Mouse (Mus musculus) CH12.LX (cell line): ENCODE results near the gene Mturn. TPM values are rescaled to one million over a fixed set of nuclear protein-coding genes. Genes with fewer than 3 reads are reported as not detected.

ENCODE experiments used
- DNase-seq: peaks from one replicate; pipeline ENCODE4 v3.0.0-alpha.2; 2013; ENCODE audit errors: extremely low read depth
- H3K27ac ChIP-seq: 2 replicates; pipeline ENCODE4 v1.5.1; 2012; ENCODE audit warnings: low read depth, mild to moderate bottlenecking, control low read depth, moderate library complexity; ENCODE audit not compliant: insufficient read depth
- H3K27me3 ChIP-seq: replicated peaks from 2 replicates; pipeline ENCODE3; 2012; ENCODE audit warnings: inconsistent platforms
- H3K36me3 ChIP-seq, 2 experiments: replicated peaks in 1 of 2; 2 replicates each; pipeline versions ENCODE3 to v1.6.1; 2012; ENCODE audit warnings: inconsistent platforms in 1 of 2, low read length in 1 of 2, mild to moderate bottlenecking in 1 of 2, mixed read lengths in 1 of 2, moderate library complexity in 1 of 2; ENCODE audit not compliant: control insufficient read depth in 1 of 2, insufficient read depth in 1 of 2
- H3K4me1 ChIP-seq, 2 experiments: 2 replicates each; pipeline ENCODE4 v1.6.1; 2012; ENCODE audit warnings: inconsistent platforms in 1 of 2, moderate library complexity in 1 of 2; ENCODE audit not compliant: insufficient read depth in 2 of 2, control insufficient read depth in 1 of 2
- H3K4me2 ChIP-seq: 2 replicates; pipeline ENCODE4 v1.6.1; 2012; ENCODE audit warnings: low read depth, mild to moderate bottlenecking, control low read depth; ENCODE audit not compliant: poor library complexity, insufficient read depth, severe bottlenecking
- H3K4me3 ChIP-seq, 3 experiments: fragments of 150-350 bp in 1 of 3; sonication (generic) in 1 of 3; replicated peaks in 1 of 3; 2 replicates each; pipeline versions ENCODE3 to v1.5.1; 2011 to 2012; ENCODE audit warnings: low read depth in 2 of 3, low read length in 2 of 3, mild to moderate bottlenecking in 2 of 3, moderate library complexity in 2 of 3, control low read depth in 1 of 3, improper control_type of control experiment in 1 of 3, inconsistent platforms in 1 of 3, mixed read lengths in 1 of 3; ENCODE audit not compliant: poor library complexity in 1 of 3
- H3K79me2 ChIP-seq: replicated peaks from 2 replicates; pipeline ENCODE4 v1.6.1; 2012; ENCODE audit warnings: mild to moderate bottlenecking, moderate library complexity; ENCODE audit not compliant: control insufficient read depth, poor library complexity, insufficient read depth, severe bottlenecking; ENCODE audit errors: extremely low read depth
- H3K9ac ChIP-seq: 2 replicates; pipeline ENCODE4 v1.6.1; 2012; ENCODE audit warnings: low read depth, mild to moderate bottlenecking, control low read depth, moderate library complexity; ENCODE audit not compliant: insufficient read depth
- H3K9me3 ChIP-seq: replicated peaks from 2 replicates; pipeline ENCODE3; 2012; ENCODE audit warnings: low read length, inconsistent platforms, mixed read lengths
- BHLHE40 ChIP-seq: IDR thresholded peaks from 2 replicates; pipeline ENCODE4 v1.6.1; 2011; ENCODE audit warnings: mild to moderate bottlenecking, low read depth, low read length, improper control_type of control experiment
- CHD1 ChIP-seq: IDR thresholded peaks from 2 replicates; pipeline ENCODE4 v1.6.1; 2012; ENCODE audit warnings: low read depth, low read length, improper control_type of control experiment, inconsistent platforms
- E2F4 ChIP-seq: IDR thresholded peaks from 2 replicates; pipeline ENCODE4 v1.6.1; 2011; ENCODE audit warnings: low read depth, low read length, improper control_type of control experiment; ENCODE audit not compliant: insufficient replicate concordance
- ELF1 ChIP-seq: IDR thresholded peaks from 2 replicates; pipeline ENCODE4 v1.6.1; 2014; ENCODE audit warnings: low read depth, mild to moderate bottlenecking, inconsistent platforms, low read length, improper control_type of control experiment
- EP300 ChIP-seq: IDR thresholded peaks from 2 replicates; pipeline ENCODE4 v1.6.1; 2011; ENCODE audit warnings: low read length, improper control_type of control experiment
- ETS1 ChIP-seq: conservative IDR thresholded peaks from 2 replicates; pipeline ENCODE4 v1.6.1; 2012; ENCODE audit warnings: low read depth, mild to moderate bottlenecking, inconsistent platforms, low read length, improper control_type of control experiment, moderate library complexity
- GABPA ChIP-seq: IDR thresholded peaks from 2 replicates; pipeline ENCODE4 v1.6.1; 2012; ENCODE audit warnings: low read depth, low read length, improper control_type of control experiment, inconsistent platforms; ENCODE audit not compliant: insufficient replicate concordance
- HCFC1 ChIP-seq: IDR thresholded peaks from 2 replicates; pipeline ENCODE4 v1.6.1; 2012; ENCODE audit warnings: low read depth, mild to moderate bottlenecking, inconsistent platforms, low read length, improper control_type of control experiment
- IRF4 ChIP-seq: IDR thresholded peaks from 2 replicates; pipeline ENCODE4 v1.6.1; 2014; ENCODE audit warnings: low read depth, mild to moderate bottlenecking, inconsistent platforms, low read length, improper control_type of control experiment
- JUN ChIP-seq: IDR thresholded peaks from 2 replicates; pipeline ENCODE4 v1.6.1; 2011; ENCODE audit warnings: low read depth, mild to moderate bottlenecking, low read length, improper control_type of control experiment, moderate library complexity; ENCODE audit not compliant: insufficient read depth
- JUND ChIP-seq: conservative IDR thresholded peaks from 2 replicates; pipeline ENCODE4 v1.6.1; 2011; ENCODE audit warnings: low read depth, low read length, improper control_type of control experiment
- KAT2A ChIP-seq: IDR thresholded peaks from 2 replicates; pipeline ENCODE4 v1.6.1; 2012; ENCODE audit warnings: low read length, improper control_type of control experiment, inconsistent platforms; ENCODE audit not compliant: insufficient replicate concordance
- MAFK ChIP-seq: IDR thresholded peaks from 2 replicates; pipeline ENCODE4 v1.6.1; 2011; ENCODE audit warnings: low read length, improper control_type of control experiment; ENCODE audit not compliant: insufficient replicate concordance
- MAX ChIP-seq: IDR thresholded peaks from 2 replicates; pipeline ENCODE4 v1.6.1; 2011; ENCODE audit warnings: low read length, improper control_type of control experiment
- MAZ ChIP-seq: IDR thresholded peaks from 2 replicates; pipeline ENCODE4 v1.6.1; 2012; ENCODE audit warnings: low read depth, mild to moderate bottlenecking, inconsistent platforms, low read length, improper control_type of control experiment, moderate library complexity
- MEF2A ChIP-seq: IDR thresholded peaks from 2 replicates; pipeline ENCODE4 v1.6.1; 2014; ENCODE audit warnings: low read depth, mild to moderate bottlenecking, inconsistent platforms, low read length, improper control_type of control experiment, borderline replicate concordance
- MXI1 ChIP-seq: IDR thresholded peaks from 2 replicates; pipeline ENCODE4 v1.6.1; 2011; ENCODE audit warnings: mild to moderate bottlenecking, low read depth, low read length, improper control_type of control experiment
- MYC ChIP-seq: IDR thresholded peaks from 2 replicates; pipeline ENCODE4 v1.6.1; 2011; ENCODE audit warnings: low read depth, mild to moderate bottlenecking, improper control_type of control experiment, low read length
- NELFE ChIP-seq: IDR thresholded peaks from 2 replicates; pipeline ENCODE4 v1.6.1; 2011; ENCODE audit warnings: low read depth, low read length, improper control_type of control experiment
- POLR2A ChIP-seq: IDR thresholded peaks from 2 replicates; pipeline ENCODE4 v1.6.1; 2011; ENCODE audit warnings: low read depth, mild to moderate bottlenecking, improper control_type of control experiment, low read length
- POLR2AphosphoS2 ChIP-seq: IDR thresholded peaks from 2 replicates; pipeline ENCODE4 v1.6.1; 2011; ENCODE audit warnings: low read depth, low read length, improper control_type of control experiment
- RAD21 ChIP-seq: IDR thresholded peaks from 2 replicates; pipeline ENCODE4 v1.6.1; 2011; ENCODE audit warnings: low read depth, mild to moderate bottlenecking, low read length, improper control_type of control experiment, moderate library complexity
- RCOR1 ChIP-seq: conservative IDR thresholded peaks from 2 replicates; pipeline ENCODE4 v1.6.1; 2012; ENCODE audit warnings: low read depth, mild to moderate bottlenecking, inconsistent platforms, low read length, improper control_type of control experiment
- SIN3A ChIP-seq: IDR thresholded peaks from 2 replicates; pipeline ENCODE4 v1.6.1; 2012; ENCODE audit warnings: low read length, improper control_type of control experiment, inconsistent platforms
- SMC3 ChIP-seq: IDR thresholded peaks from 2 replicates; pipeline ENCODE4 v1.6.1; 2011; ENCODE audit warnings: low read depth, low read length, improper control_type of control experiment
- TBP ChIP-seq: conservative IDR thresholded peaks from 2 replicates; pipeline ENCODE4 v1.6.1; 2011; ENCODE audit warnings: low read depth, low read length, improper control_type of control experiment
- TCF12 ChIP-seq: IDR thresholded peaks from 2 replicates; pipeline ENCODE4 v1.6.1; 2014; ENCODE audit warnings: low read depth, mild to moderate bottlenecking, inconsistent platforms, low read length, improper control_type of control experiment
- UBTF ChIP-seq: IDR thresholded peaks from 2 replicates; pipeline ENCODE4 v1.6.1; 2012; ENCODE audit warnings: low read depth, mild to moderate bottlenecking, inconsistent platforms, low read length, improper control_type of control experiment, moderate library complexity
- ZNF384 ChIP-seq: IDR thresholded peaks from 2 replicates; pipeline ENCODE4 v1.6.1; 2012; ENCODE audit warnings: low read depth, low read length, improper control_type of control experiment, inconsistent platforms
- dilution Hi-C: fragments of 300-500 bp; cut with MboI; formaldehyde crosslinking; loops from 2 replicates; pipeline ENCODE4 v1.14.3; 2020; ENCODE audit warnings: low sequenced_read_pairs; ENCODE audit not compliant: extremely low pct_unique_long_range_greater_than_20kb, extremely low pct_ligation_motif_present
- in situ Hi-C: fragments of 300-500 bp; cut with MboI; formaldehyde crosslinking; loops from 3 replicates; pipeline ENCODE4 v1.14.3; 2019; ENCODE audit warnings: low sequenced_read_pairs, low pct_ligation_motif_present, low pct_unique_long_range_greater_than_20kb, mixed read lengths
- polyA plus RNA-seq: library from polyadenylated mRNA; unstranded; fragments of >175 nt; gene quantifications from 2 replicates; pipeline ENCODE4 v1.2.1, GENCODE M21; 2012; ENCODE audit warnings: low read depth; ENCODE audit not compliant: insufficient read length
- total RNA-seq, 2 experiments: library from RNA; depleted of rRNA; stranded (reverse); fragments of 300-350 nt in 1 of 2; fragments of >200 nt in 1 of 2; gene quantifications; 2 replicates each; pipeline ENCODE4 v1.2.3; 2012 to 2014

Mturn gene
- total and polyA plus RNA-seq, 3 experiments: 0.06 to 0.25 (median 0.20) TPM

DNA sequence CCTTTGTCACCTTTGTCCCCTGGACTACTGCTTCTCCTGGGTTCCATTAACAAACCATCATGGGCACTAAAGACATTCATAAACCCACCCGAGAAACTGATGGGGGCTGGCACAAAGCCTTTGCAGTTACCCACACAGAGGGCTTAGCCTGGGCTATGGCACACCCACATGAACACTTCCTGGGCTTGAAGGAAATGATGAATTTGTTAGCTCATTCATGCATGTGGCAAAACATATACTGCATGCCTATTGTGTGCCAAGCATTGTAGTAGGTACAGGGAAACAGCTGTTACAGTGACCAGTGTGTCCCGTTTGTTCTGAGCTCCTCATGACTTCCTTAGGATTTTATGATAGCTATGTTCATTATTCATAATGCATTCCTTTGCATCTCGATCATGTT, 55.8 kb downstream of the Mturn start:
- TF ChIP-seq KAT2A: no peak
- no peak for TF ChIP-seq MXI1
- no peak for TF ChIP-seq EP300
- TF ChIP-seq RAD21: no peak
- TF ChIP-seq MAZ: no peak
- TF ChIP-seq RCOR1: no peak
- no peak for TF ChIP-seq MAFK
- no peak for TF ChIP-seq MAX
- no peak for TF ChIP-seq CHD1
- TF ChIP-seq NELFE: no peak
- no peak for TF ChIP-seq SMC3
- no peak for TF ChIP-seq JUND
- TF ChIP-seq MYC: no peak
- TF ChIP-seq TBP: no peak
- TF ChIP-seq UBTF: no peak
- TF ChIP-seq ELF1: no peak
- no peak for TF ChIP-seq MEF2A
- no peak overlapping the region for H3K27ac ChIP-seq
- H3K9me3 ChIP-seq: no peaks in the 10 kb centered on the region
- dilution Hi-C loops (no loop called here), in situ Hi-C loops (no loop called here)
- peaks cover 18 to 37% of the 10 kb centered on the region in 2 experiments for H3K4me1 ChIP-seq
- no peaks in the 10 kb centered on the region for H3K36me3 ChIP-seq
- no peaks in the 10 kb centered on the region for H3K79me2 ChIP-seq
- no peaks in the 10 kb centered on the region for H3K27me3 ChIP-seq
- H3K9ac ChIP-seq: no peak overlapping the region
- H3K4me3 ChIP-seq: no peak overlapping the region
- H3K4me2 ChIP-seq: peak overlapping the region; percentile 16; the same call in 1 of the 2 replicates
- peak; percentile 15 for DNase-seq

DNA sequence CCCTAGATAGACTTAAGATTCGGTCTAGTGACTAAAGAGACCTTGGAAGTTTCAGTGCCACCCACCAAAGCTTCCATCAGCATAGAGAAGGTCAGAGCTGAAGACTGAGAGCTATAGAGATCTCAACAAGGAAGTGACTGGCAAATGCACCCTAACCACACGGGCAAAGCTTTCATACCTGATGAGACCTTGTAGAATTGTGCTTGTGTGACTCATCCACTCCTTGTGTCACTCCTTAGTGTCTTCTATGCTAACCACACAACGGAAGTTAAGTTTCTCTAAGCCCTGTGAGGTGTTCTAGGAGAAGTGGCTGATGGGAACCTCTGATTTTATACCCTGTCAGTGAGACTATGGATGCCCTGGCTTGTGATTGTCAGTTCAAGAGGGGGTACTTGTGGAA, 56.3 kb downstream of the Mturn start:
- no peaks in the 10 kb centered on the region for H3K36me3 ChIP-seq
- H3K4me1 ChIP-seq: peaks cover 18 to 37% of the 10 kb centered on the region in 2 experiments
- H3K27me3 ChIP-seq: no peaks in the 10 kb centered on the region
- dilution Hi-C loops: no loop called here
- in situ Hi-C loops: no loop called here
- DNase-seq: peak; percentile 76
- H3K4me3 ChIP-seq: no peak overlapping the region
- H3K79me2 ChIP-seq: no peaks in the 10 kb centered on the region
- peak; percentile 51 for TF ChIP-seq ELF1
- no peak for TF ChIP-seq RAD21
- TF ChIP-seq MYC: no peak
- TF ChIP-seq TCF12: no peak
- TF ChIP-seq EP300: peak; percentile 56
- TF ChIP-seq MEF2A: 0 out of 2 replicates have a peak, but pooled peaks have one; percentile 24
- peak; percentile 15; the same call in 1 of the 2 replicates for TF ChIP-seq IRF4
- no peak for TF ChIP-seq ZNF384
- TF ChIP-seq TBP: no peak
- 0 out of 2 replicates have a peak, but pooled peaks have one; percentile 45 for TF ChIP-seq ETS1
- no peak for TF ChIP-seq MAZ
- TF ChIP-seq E2F4: no peak
- no peak for TF ChIP-seq GABPA
- TF ChIP-seq HCFC1: no peak
- peak; percentile 52 for TF ChIP-seq JUND
- TF ChIP-seq POLR2A: no peak
- no peak for TF ChIP-seq CHD1
- TF ChIP-seq MAFK: no peak
- no peak for TF ChIP-seq MXI1
- TF ChIP-seq BHLHE40: peak; percentile 60
- TF ChIP-seq POLR2AphosphoS2: no peak
- TF ChIP-seq SIN3A: peak; percentile 42; the same call in 1 of the 2 replicates
- peak; percentile 30; the same call in 1 of the 2 replicates for TF ChIP-seq JUN
- TF ChIP-seq RCOR1: no peak
- H3K4me2 ChIP-seq: 0 out of 2 replicates have a peak overlapping the region, but pooled peaks have one; percentile 16
- H3K27ac ChIP-seq: no peak overlapping the region
- no peak overlapping the region for H3K9ac ChIP-seq
- no peaks in the 10 kb centered on the region for H3K9me3 ChIP-seq
